Mouse (Mus musculus) neural tube, embryonic 13.5 days (tissue): ENCODE data around the gene Gm9758. TPM values are rescaled to one million over a fixed set of nuclear protein-coding genes. Genes with fewer than 3 reads are reported as not detected.
"Not testable (repeated sequence)": the region's sequence is repeated elsewhere in the genome, so short reads cannot be mapped to it uniquely, and the experiment has no call there.

Experiments used
- ATAC-seq: fragments of 200-750 bp; cut with Nextera tagmentation; 2 replicates; pipeline ENCODE4 v1.8.0; 2017; ENCODE audit warnings: low read depth, mild to moderate bottlenecking, moderate TSS enrichment, moderate library complexity
- H3K27ac ChIP-seq: fragments of 300-500 bp; sonication (generic); replicated peaks from 2 replicates; pipeline ENCODE4 v1.5.1; 2015; ENCODE audit warnings: moderate library complexity, mild to moderate bottlenecking, inconsistent platforms
- H3K27me3 ChIP-seq: fragments of 300-500 bp; sonication (generic); 2 replicates; pipeline ENCODE4 v1.6.1; 2015; ENCODE audit warnings: mild to moderate bottlenecking, inconsistent platforms
- H3K36me3 ChIP-seq: fragments of 300-500 bp; sonication (generic); 2 replicates; pipeline ENCODE4 v1.6.1; 2015; ENCODE audit warnings: mild to moderate bottlenecking, inconsistent platforms
- H3K4me1 ChIP-seq: fragments of 300-500 bp; sonication (generic); replicated peaks from 2 replicates; pipeline ENCODE4 v1.6.1; 2015; ENCODE audit warnings: inconsistent platforms
- H3K4me2 ChIP-seq: fragments of 300-500 bp; sonication (generic); 2 replicates; pipeline ENCODE4 v1.6.1; 2015; ENCODE audit warnings: inconsistent platforms, mild to moderate bottlenecking, moderate library complexity
- H3K4me3 ChIP-seq: fragments of 300-500 bp; sonication (generic); 2 replicates; pipeline ENCODE4 v1.5.1; 2015; ENCODE audit warnings: mild to moderate bottlenecking, inconsistent platforms
- H3K9ac ChIP-seq: fragments of 300-500 bp; sonication (generic); 2 replicates; pipeline ENCODE4 v1.6.1; 2015; ENCODE audit warnings: moderate library complexity, mild to moderate bottlenecking, inconsistent platforms
- H3K9me3 ChIP-seq: fragments of 300-500 bp; sonication (generic); 2 replicates; pipeline ENCODE4 v1.6.1; 2016; ENCODE audit warnings: inconsistent platforms
- WGBS: fragments of 180-500 bp; shearing (Covaris S2); methylation state at CpG from one replicate; pipeline ENCODE4 v1.1.7; 2015; 5-methylcytosine and 5-hydroxymethylcytosine counted together
- polyA plus RNA-seq: library from polyadenylated mRNA; unstranded; fragments of >200 nt; fragmentation: Nextera tagmentation; extraction: Ambion mirVana; gene quantifications from 2 replicates; pipeline ENCODE4 v1.2.1, GENCODE M21; 2015

The Gm9758 gene
- polyA plus RNA-seq, result not detected in 2 replicates

GRCm38 (mm10) chr5:14914799-14915198, at the start of gene Gm9758:
TSS of gene Gm9758 (minus strand) at chr5:14914899.
- H3K36me3 ChIP-seq, H3K4me2 ChIP-seq, H3K4me1 ChIP-seq, H3K9me3 ChIP-seq, H3K27me3 ChIP-seq, H3K4me3 ChIP-seq, H3K27ac ChIP-seq, H3K9ac ChIP-seq, ATAC-seq: not testable (repeated sequence)
- WGBS, result 46% methylated on average over 1 of the region's 1 CpGs

GRCm38 (mm10) chr5:14963821-14964220, 49.1 kb upstream of the Gm9758 start:
- not testable (repeated sequence) for H3K4me1 ChIP-seq, H3K9ac ChIP-seq, H3K4me3 ChIP-seq, H3K27ac ChIP-seq, H3K36me3 ChIP-seq, H3K27me3 ChIP-seq, ATAC-seq, H3K4me2 ChIP-seq
- WGBS, result 80% methylated on average over 13 of the region's 13 CpGs
- peaks cover 21% of the 10 kb centered on the region for H3K9me3 ChIP-seq

GRCm38 (mm10) chr5:14961502-14961901, 46.8 kb upstream of the Gm9758 start:
- not testable (repeated sequence) for H3K4me1 ChIP-seq, H3K9ac ChIP-seq, H3K4me3 ChIP-seq, H3K27ac ChIP-seq, H3K27me3 ChIP-seq, ATAC-seq, H3K36me3 ChIP-seq, H3K4me2 ChIP-seq
- 83% methylated on average over 4 of the region's 4 CpGs for WGBS
- H3K9me3 ChIP-seq, result peaks cover 28% of the 10 kb centered on the region

- not testable (repeated sequence) for ATAC-seq, H3K27ac ChIP-seq, H3K9ac ChIP-seq, H3K4me3 ChIP-seq, H3K4me1 ChIP-seq, H3K36me3 ChIP-seq, H3K27me3 ChIP-seq, H3K4me2 ChIP-seq
- WGBS, result 89% methylated on average over 1 of the region's 1 CpGs
- peaks cover 38% of the 10 kb centered on the region for H3K9me3 ChIP-seq
Observed at GRCm38 (mm10) chr5:14955928-14956706, 41.4 kb upstream of the Gm9758 start.

- not testable (repeated sequence) for H3K9ac ChIP-seq, ATAC-seq, H3K4me2 ChIP-seq, H3K36me3 ChIP-seq, H3K4me3 ChIP-seq, H3K4me1 ChIP-seq, H3K27ac ChIP-seq, H3K27me3 ChIP-seq
- peaks cover 40% of the 10 kb centered on the region for H3K9me3 ChIP-seq
Observed at GRCm38 (mm10) chr5:14953587-14953986, 38.9 kb upstream of the Gm9758 start.

- H3K9ac ChIP-seq, H3K27me3 ChIP-seq, H3K4me2 ChIP-seq, H3K4me3 ChIP-seq, H3K4me1 ChIP-seq, H3K36me3 ChIP-seq, ATAC-seq, H3K27ac ChIP-seq: not testable (repeated sequence)
- peaks cover 36% of the 10 kb centered on the region for H3K9me3 ChIP-seq
- 73% methylated on average over 3 of the region's 3 CpGs for WGBS
Observed at GRCm38 (mm10) chr5:14952749-14953148, 38.0 kb upstream of the Gm9758 start.

- ATAC-seq, H3K9ac ChIP-seq, H3K27me3 ChIP-seq, H3K4me2 ChIP-seq, H3K36me3 ChIP-seq, H3K4me1 ChIP-seq, H3K27ac ChIP-seq, H3K4me3 ChIP-seq: not testable (repeated sequence)
- 70% methylated on average over 7 of the region's 7 CpGs for WGBS
- peaks cover 38% of the 10 kb centered on the region for H3K9me3 ChIP-seq
Observed at GRCm38 (mm10) chr5:14951822-14952221, 37.1 kb upstream of the Gm9758 start.

- H3K9ac ChIP-seq, H3K27ac ChIP-seq, H3K4me1 ChIP-seq, H3K27me3 ChIP-seq, ATAC-seq, H3K36me3 ChIP-seq, H3K4me2 ChIP-seq, H3K4me3 ChIP-seq: not testable (repeated sequence)
- H3K9me3 ChIP-seq, result peaks cover 19% of the 10 kb centered on the region
- 62% methylated on average over 4 of the region's 4 CpGs for WGBS
Observed at GRCm38 (mm10) chr5:14947482-14948198, 32.9 kb upstream of the Gm9758 start.

- not testable (repeated sequence) for H3K27me3 ChIP-seq, H3K4me3 ChIP-seq, H3K27ac ChIP-seq, H3K4me1 ChIP-seq, H3K9ac ChIP-seq, H3K4me2 ChIP-seq, ATAC-seq, H3K36me3 ChIP-seq
- peaks cover 12% of the 10 kb centered on the region for H3K9me3 ChIP-seq
- 66% methylated on average over 4 of the region's 4 CpGs for WGBS
Observed at GRCm38 (mm10) chr5:14945524-14945923, 30.8 kb upstream of the Gm9758 start.

GRCm38 (mm10) chr5:14941043-14941442, 26.3 kb upstream of the Gm9758 start:
- H3K4me2 ChIP-seq, H3K4me1 ChIP-seq, H3K9me3 ChIP-seq, H3K9ac ChIP-seq, H3K4me3 ChIP-seq, H3K36me3 ChIP-seq, H3K27ac ChIP-seq, ATAC-seq, H3K27me3 ChIP-seq: not testable (repeated sequence)
- 91% methylated on average over 1 of the region's 1 CpGs for WGBS

GRCm38 (mm10) chr5:14938329-14938728, 23.6 kb upstream of the Gm9758 start, which contains the start of gene Speer4e:
TSS of gene Speer4e (minus strand) at chr5:14938429.
- not testable (repeated sequence) for H3K27ac ChIP-seq, H3K9me3 ChIP-seq, H3K36me3 ChIP-seq, ATAC-seq, H3K9ac ChIP-seq, H3K27me3 ChIP-seq, H3K4me3 ChIP-seq, H3K4me2 ChIP-seq, H3K4me1 ChIP-seq
- 67% methylated on average over 1 of the region's 1 CpGs for WGBS

GRCm38 (mm10) chr5:14933721-14934120, 19.0 kb upstream of the Gm9758 start:
- not testable (repeated sequence) for H3K9me3 ChIP-seq, H3K36me3 ChIP-seq, H3K4me2 ChIP-seq, ATAC-seq, H3K27me3 ChIP-seq, H3K4me3 ChIP-seq, H3K9ac ChIP-seq, H3K4me1 ChIP-seq, H3K27ac ChIP-seq
- 77% methylated on average over 5 of the region's 6 CpGs for WGBS
